Mouse (Mus musculus) retina, adult 2 months (tissue): Measurements from ENCODE around the gene H2-Aa.

Source experiments
- DNase-seq: peaks from one replicate; pipeline ENCODE4 v3.0.0-alpha.2; 2012; ENCODE audit warnings: low read depth, low spot score

Gene H2-Aa

GRCm38 (mm10) chr17:34263811-34264371 lies 23.7 kb downstream of the H2-Aa start:
- no peak for DNase-seq

GRCm38 (mm10) chr17:34263068-34263467 lies 24.6 kb downstream of the H2-Aa start:
- DNase-seq = peak; percentile 50

GRCm38 (mm10) chr17:34261502-34261901 lies 26.1 kb downstream of the H2-Aa start:
- peak; percentile 48 for DNase-seq

GRCm38 (mm10) chr17:34260551-34260950 lies 27.1 kb downstream of the H2-Aa start:
- no peak for DNase-seq

GRCm38 (mm10) chr17:34257594-34258375 lies 29.8 kb downstream of the H2-Aa start, which contains the start of gene H2-Ab1:
Gene H2-Ab1 (plus strand): TSS chr17:34257689.
- DNase-seq = no peak

GRCm38 (mm10) chr17:34256501-34256900 lies 31.1 kb downstream of the H2-Aa start:
- no peak for DNase-seq

GRCm38 (mm10) chr17:34251666-34252065 lies 36.0 kb downstream of the H2-Aa start:
- no peak for DNase-seq

- DNase-seq = no peak
Observed at GRCm38 (mm10) chr17:34249878-34250277, 37.7 kb downstream of the H2-Aa start.

- no peak for DNase-seq
Observed at GRCm38 (mm10) chr17:34249361-34249760, 38.3 kb downstream of the H2-Aa start.

- no peak for DNase-seq
Observed at GRCm38 (mm10) chr17:34248764-34249163, 38.9 kb downstream of the H2-Aa start.

GRCm38 (mm10) chr17:34247047-34247446 lies 40.6 kb downstream of the H2-Aa start:
- DNase-seq = no peak

- no peak for DNase-seq
Observed at GRCm38 (mm10) chr17:34244656-34245055, 43.0 kb downstream of the H2-Aa start.

GRCm38 (mm10) chr17:34240916-34241315 lies 46.7 kb downstream of the H2-Aa start:
- DNase-seq = no peak

GRCm38 (mm10) chr17:34240366-34240765 lies 47.3 kb downstream of the H2-Aa start:
- DNase-seq = no peak

GRCm38 (mm10) chr17:34239601-34240041 lies 48.0 kb downstream of the H2-Aa start:
- DNase-seq = no peak

GRCm38 (mm10) chr17:34238706-34239105 lies 48.9 kb downstream of the H2-Aa start, which contains the start of gene H2-Ob:
Gene H2-Ob (plus strand): TSS chr17:34238903.
- no peak for DNase-seq

- DNase-seq = no peak
Observed at GRCm38 (mm10) chr17:34237741-34238140, 49.9 kb downstream of the H2-Aa start.

GRCm38 (mm10) chr17:34236691-34237090 lies 50.9 kb downstream of the H2-Aa start:
- DNase-seq = no peak

- peak; percentile 33 for DNase-seq
Observed at GRCm38 (mm10) chr17:34234926-34235325, 52.7 kb downstream of the H2-Aa start.
